Mouse (Mus musculus) heart, embryonic 14.5 days (tissue): ENCODE results near the gene Cep78. TPM values are rescaled to one million over a fixed set of nuclear protein-coding genes. Genes with fewer than 3 reads are reported as not detected.

Experiments used
- polyA plus RNA-seq: library from polyadenylated mRNA; unstranded; fragments of >200 nt; fragmentation: Nextera tagmentation; extraction: Ambion mirVana; gene quantifications from 2 replicates; pipeline ENCODE4 v1.2.1, GENCODE M21; 2014

The Cep78 gene
- polyA plus RNA-seq, 1 experiment from 2014 or later: 12.7 TPM

Other genes starting within 250 kb of the Cep78 start
- gene Psat1, start 37.7 kb downstream of the Cep78 start, polyA plus RNA-seq: 61.0 and 78.5 TPM in 2 replicates
- 9.2 and 10.1 TPM in 2 replicates for gene Gnaq, start 147.8 kb upstream of the Cep78 start, polyA plus RNA-seq